Comparison of ENCODE assay signal across 13 mouse cellular contexts in genomic region chr6:89585696-89586095, GRCm38 (mm10). TPM values are rescaled to one million over a fixed set of nuclear protein-coding genes. Genes with fewer than 3 reads are reported as not detected.
DNase-seq lines count a peak whose midpoint lies in the region; ATAC-seq lines count a peak whose summit lies in the region.
"Had no signal": no experiment of that assay in that cellular context is flagged by ENCODE, and none has a peak within 500 bp of the region (broad histone marks: within the 10 kb centered on the region; RNA-seq: fewer than 3 reads in every experiment).

No protein-coding gene starts in this region.

- H3K27ac ChIP-seq in heart, embryonic 16.5 days (ENCODE audit: low read length), result peak overlapping the region; percentile 0; the same call in 1 of the 2 replicates
- H3K27ac ChIP-seq in heart, embryonic 11.5 days (ENCODE audit: low read depth, low read length), result no peak overlapping the region
- H3K27ac ChIP-seq in forebrain, embryonic 13.5 days, result peak overlapping the region; percentile 64
- H3K27ac ChIP-seq in midbrain, embryonic 13.5 days, result peak overlapping the region; percentile 56
- H3K27ac ChIP-seq: embryonic facial prominence, embryonic 13.5 days; limb, embryonic 13.5 days had no signal

- no peaks in the 10 kb centered on the region for H3K9me3 ChIP-seq in heart, embryonic 16.5 days (replicated peaks; ENCODE audit: control insufficient read depth, low read length)
- no peaks in the 10 kb centered on the region for H3K9me3 ChIP-seq in heart, embryonic 11.5 days (replicated peaks; ENCODE audit: control insufficient read depth, low read length)
- H3K9me3 ChIP-seq in forebrain, embryonic 13.5 days (replicated peaks), result no peaks in the 10 kb centered on the region
- H3K9me3 ChIP-seq in midbrain, embryonic 13.5 days, result no peaks in the 10 kb centered on the region
- H3K9me3 ChIP-seq: embryonic facial prominence, embryonic 13.5 days; limb, embryonic 13.5 days had no signal

- no peak overlapping the region for H3K4me2 ChIP-seq in heart, embryonic 16.5 days (ENCODE audit: low read depth, low read length)
- no peak overlapping the region for H3K4me2 ChIP-seq in heart, embryonic 11.5 days
- H3K4me2 ChIP-seq in forebrain, embryonic 13.5 days, result no peak overlapping the region
- H3K4me2 ChIP-seq in midbrain, embryonic 13.5 days (replicated peaks), result no peak overlapping the region
- H3K4me2 ChIP-seq: embryonic facial prominence, embryonic 13.5 days; limb, embryonic 13.5 days had no signal

- H3K27me3 ChIP-seq in heart, embryonic 16.5 days (ENCODE audit: control insufficient read depth, insufficient read depth, low read length), result no peaks in the 10 kb centered on the region
- no peaks in the 10 kb centered on the region for H3K27me3 ChIP-seq in heart, embryonic 11.5 days (ENCODE audit: control insufficient read depth, insufficient read depth, low read length)
- H3K27me3 ChIP-seq in forebrain, embryonic 13.5 days, result no peaks in the 10 kb centered on the region
- no peaks in the 10 kb centered on the region for H3K27me3 ChIP-seq in midbrain, embryonic 13.5 days
- H3K27me3 ChIP-seq: embryonic facial prominence, embryonic 13.5 days; limb, embryonic 13.5 days had no signal

- ATAC-seq in heart, embryonic 16.5 days (replicated peaks; ENCODE audit: extremely low read depth, insufficient read depth, low FRiP score), result no peak; the same call in 1 of the 2 replicates
- no peak for ATAC-seq in heart, embryonic 11.5 days (replicated peaks; ENCODE audit: insufficient number of reproducible peaks, low FRiP score, low TSS enrichment)
- ATAC-seq in forebrain, embryonic 13.5 days, result no peak
- no peak for ATAC-seq in midbrain, embryonic 13.5 days

- DNase-seq in adrenal gland, postnatal 25 days, result peak; percentile 18
- DNase-seq in kidney, postnatal 14 days, result no peak
- DNase-seq in ovary, adult 18-20 months (ENCODE audit: low spot score), result no peak
- DNase-seq in kidney, postnatal 4 days, result no peak
- DNase-seq: gastrocnemius, postnatal 25 days; spleen, adult 18-20 months; thymus, adult 2 months had no signal

- no peak overlapping the region for H3K9ac ChIP-seq in heart, embryonic 16.5 days (ENCODE audit: low read length)
- no peak overlapping the region for H3K9ac ChIP-seq in heart, embryonic 11.5 days (ENCODE audit: low read depth, low read length)
- H3K9ac ChIP-seq in forebrain, embryonic 13.5 days, result 0 out of 2 replicates have a peak overlapping the region, but pooled peaks have one; percentile 8
- H3K9ac ChIP-seq in midbrain, embryonic 13.5 days (replicated peaks), result no peak overlapping the region
- H3K9ac ChIP-seq: embryonic facial prominence, embryonic 13.5 days; limb, embryonic 13.5 days had no signal

- H3K36me3 ChIP-seq in heart, embryonic 16.5 days (ENCODE audit: control insufficient read depth, insufficient read depth), result no peaks in the 10 kb centered on the region
- H3K36me3 ChIP-seq in heart, embryonic 11.5 days (ENCODE audit: control insufficient read depth, insufficient read depth, low read length), result no peaks in the 10 kb centered on the region
- no peaks in the 10 kb centered on the region for H3K36me3 ChIP-seq in forebrain, embryonic 13.5 days (ENCODE audit: poor library complexity, severe bottlenecking)
- H3K36me3 ChIP-seq in midbrain, embryonic 13.5 days, result no peaks in the 10 kb centered on the region
- H3K36me3 ChIP-seq: embryonic facial prominence, embryonic 13.5 days; limb, embryonic 13.5 days had no signal

- H3K4me3 ChIP-seq in heart, embryonic 16.5 days (ENCODE audit: low read length), result no peak overlapping the region
- no peak overlapping the region for H3K4me3 ChIP-seq in heart, embryonic 11.5 days (ENCODE audit: low read depth, low read length)
- H3K4me3 ChIP-seq in forebrain, embryonic 13.5 days, result no peak overlapping the region
- H3K4me3 ChIP-seq in midbrain, embryonic 13.5 days (replicated peaks), result no peak overlapping the region
- H3K4me3 ChIP-seq: embryonic facial prominence, embryonic 13.5 days; limb, embryonic 13.5 days had no signal

- H3K4me1 ChIP-seq in heart, embryonic 16.5 days (ENCODE audit: control insufficient read depth, insufficient read depth, low read length), result peaks cover 17% of the 10 kb centered on the region
- 0 out of 2 replicates have a peak, but pooled peaks cover 10% of the 10 kb centered on the region for H3K4me1 ChIP-seq in heart, embryonic 11.5 days (ENCODE audit: control insufficient read depth, insufficient read depth, low read length)
- H3K4me1 ChIP-seq in forebrain, embryonic 13.5 days, result peaks cover 23% of the 10 kb centered on the region
- H3K4me1 ChIP-seq in midbrain, embryonic 13.5 days (replicated peaks), result peaks cover 25% of the 10 kb centered on the region

RNA-seq across cellular contexts. Expression of gene Chchd6, which starts 9.8 kb away (rescaled TPM):
- polyA plus RNA-seq in heart, embryonic 16.5 days (2015; fragmentation: Nextera tagmentation; extraction: Ambion mirVana), result 58.1 TPM in 2 replicates
- polyA plus RNA-seq in heart, embryonic 11.5 days (2014; fragmentation: Nextera tagmentation; extraction: Ambion mirVana), result 45.5 and 45.9 TPM in 2 replicates
- total RNA-seq in adrenal gland, postnatal 25 days (2021), result 22.1 and 23.8 TPM in 2 replicates
- polyA plus RNA-seq in forebrain, embryonic 13.5 days (2015; fragmentation: Nextera tagmentation; extraction: Ambion mirVana), result 108 and 121 TPM in 2 replicates
- 121 and 126 TPM in 2 replicates for polyA plus RNA-seq in midbrain, embryonic 13.5 days (2015; fragmentation: Nextera tagmentation; extraction: Ambion mirVana)

RNA-seq across cellular contexts. Expression of gene Txnrd3, which starts 58.1 kb away (rescaled TPM):
- 14.3 and 15.3 TPM in 2 replicates for polyA plus RNA-seq in heart, embryonic 16.5 days (2015; fragmentation: Nextera tagmentation; extraction: Ambion mirVana)
- polyA plus RNA-seq in heart, embryonic 11.5 days (2014; fragmentation: Nextera tagmentation; extraction: Ambion mirVana), result 8.7 and 10.4 TPM in 2 replicates
- total RNA-seq in adrenal gland, postnatal 25 days (2021), result 10.3 and 12.8 TPM in 2 replicates
- polyA plus RNA-seq in forebrain, embryonic 13.5 days (2015; fragmentation: Nextera tagmentation; extraction: Ambion mirVana), result 7.6 and 9.1 TPM in 2 replicates
- 12.6 and 13.3 TPM in 2 replicates for polyA plus RNA-seq in midbrain, embryonic 13.5 days (2015; fragmentation: Nextera tagmentation; extraction: Ambion mirVana)
